Mouse (Mus musculus) heart, embryonic 10.5 days (tissue): Measurements from ENCODE around the gene Notch1. TPM values are rescaled to one million over a fixed set of nuclear protein-coding genes. Genes with fewer than 3 reads are reported as not detected.

Experiments
- DNase-seq: peaks from one replicate; pipeline ENCODE4 v3.0.0-alpha.2; 2017; ENCODE audit warnings: low spot score
- H3K27ac ChIP-seq: fragments of 300-500 bp; sonication (generic); 2 replicates; pipeline ENCODE4 v1.5.1; 2016; ENCODE audit warnings: mild to moderate bottlenecking
- H3K27me3 ChIP-seq: fragments of 300-500 bp; sonication (generic); 2 replicates; pipeline ENCODE4 v1.6.1; 2016; ENCODE audit warnings: mild to moderate bottlenecking; ENCODE audit not compliant: poor library complexity, insufficient read depth, severe bottlenecking
- H3K36me3 ChIP-seq: fragments of 300-500 bp; sonication (generic); 2 replicates; pipeline ENCODE4 v1.6.1; 2016; ENCODE audit warnings: mild to moderate bottlenecking, moderate library complexity
- H3K4me1 ChIP-seq: fragments of 300-500 bp; sonication (generic); 2 replicates; pipeline ENCODE4 v1.6.1; 2016; ENCODE audit warnings: mild to moderate bottlenecking
- H3K4me3 ChIP-seq: fragments of 300-500 bp; sonication (generic); 2 replicates; pipeline ENCODE4 v1.5.1; 2016; ENCODE audit warnings: mild to moderate bottlenecking, moderate library complexity
- H3K9me3 ChIP-seq: fragments of 300-500 bp; sonication (generic); 2 replicates; pipeline ENCODE4 v1.6.1; 2016; ENCODE audit warnings: mild to moderate bottlenecking, moderate library complexity
- WGBS: fragments of 180-500 bp; shearing (Covaris S2); methylation state at CpG from one replicate; pipeline ENCODE4 v1.1.7; 2016; 5-methylcytosine and 5-hydroxymethylcytosine counted together
- polyA plus RNA-seq: library from polyadenylated mRNA; unstranded; fragments of >200 nt; fragmentation: Nextera tagmentation; extraction: Ambion mirVana; gene quantifications from 2 replicates; pipeline ENCODE4 v1.2.1, GENCODE M21; 2016

The Notch1 gene
- polyA plus RNA-seq = 13.2 and 16.6 TPM in 2 replicates

DNA sequence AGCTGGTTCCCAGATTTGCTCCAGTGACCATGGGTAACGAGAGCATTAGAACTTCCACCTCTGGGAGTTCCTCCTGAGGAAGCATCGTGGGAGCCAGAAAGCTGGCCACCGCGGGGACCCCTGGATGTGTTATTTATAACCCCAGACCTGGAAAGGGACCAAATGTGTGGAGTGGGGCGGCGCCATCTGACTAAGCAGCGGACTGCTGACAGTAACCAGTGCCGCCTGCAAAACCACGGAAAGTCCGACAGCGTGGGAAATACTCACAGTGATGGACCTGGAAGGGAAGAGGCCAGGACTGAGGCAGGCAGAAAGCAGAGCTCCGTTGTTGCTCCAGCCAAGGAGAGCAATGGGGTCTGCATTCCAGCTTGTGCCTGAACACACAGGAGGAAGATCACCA is at the start of gene Notch1:
Notch1 (minus strand) TSS at position 389 of the 400 bp plus-strand sequence.
- Histone ChIP-seq H3K36me3 (no peaks in the 10 kb centered on the region), H3K4me1 (peaks cover 40% of the 10 kb centered on the region), H3K9me3 (no peaks in the 10 kb centered on the region), H3K27ac (peak within 1 kb of the TSS; percentile 72), H3K27me3 (no peaks in the 10 kb centered on the region; the same call in 1 of the 2 replicates), H3K4me3 (peak within 1 kb of the TSS; percentile 28; the same call in 1 of the 2 replicates)
- DNase-seq = peak; percentile 86
- WGBS = 20% methylated on average over 12 of the region's 12 CpGs

DNA sequence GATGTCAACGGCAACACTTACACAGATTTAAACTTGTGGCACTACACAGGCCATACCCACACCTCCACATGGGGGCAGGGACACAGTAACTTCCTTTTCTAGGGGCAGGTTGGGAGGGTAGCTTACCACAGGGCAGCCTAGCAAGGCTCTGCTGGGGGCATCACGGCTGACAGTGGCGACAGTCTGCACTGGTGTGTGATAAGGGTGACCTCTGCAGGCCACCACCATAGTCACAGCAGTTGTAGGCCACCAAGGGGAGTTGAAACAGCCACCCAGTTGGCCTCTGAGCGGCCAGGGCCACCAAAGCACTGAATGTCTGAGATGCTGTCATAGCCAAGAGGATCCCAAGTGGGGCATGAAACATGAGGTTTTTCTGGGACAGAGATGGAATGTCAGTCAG is 49.8 kb upstream of the Notch1 start:
- Histone ChIP-seq H3K27me3 (0 out of 2 replicates have a peak, but pooled peaks cover 4% of the 10 kb centered on the region), H3K27ac (no peak overlapping the region; the same call in 1 of the 2 replicates), H3K9me3 (no peaks in the 10 kb centered on the region), H3K4me3 (no peak overlapping the region), H3K4me1 (peaks cover 26% of the 10 kb centered on the region), H3K36me3 (no peaks in the 10 kb centered on the region)
- 13% methylated on average over 4 of the region's 4 CpGs for WGBS
- no peak for DNase-seq

DNA sequence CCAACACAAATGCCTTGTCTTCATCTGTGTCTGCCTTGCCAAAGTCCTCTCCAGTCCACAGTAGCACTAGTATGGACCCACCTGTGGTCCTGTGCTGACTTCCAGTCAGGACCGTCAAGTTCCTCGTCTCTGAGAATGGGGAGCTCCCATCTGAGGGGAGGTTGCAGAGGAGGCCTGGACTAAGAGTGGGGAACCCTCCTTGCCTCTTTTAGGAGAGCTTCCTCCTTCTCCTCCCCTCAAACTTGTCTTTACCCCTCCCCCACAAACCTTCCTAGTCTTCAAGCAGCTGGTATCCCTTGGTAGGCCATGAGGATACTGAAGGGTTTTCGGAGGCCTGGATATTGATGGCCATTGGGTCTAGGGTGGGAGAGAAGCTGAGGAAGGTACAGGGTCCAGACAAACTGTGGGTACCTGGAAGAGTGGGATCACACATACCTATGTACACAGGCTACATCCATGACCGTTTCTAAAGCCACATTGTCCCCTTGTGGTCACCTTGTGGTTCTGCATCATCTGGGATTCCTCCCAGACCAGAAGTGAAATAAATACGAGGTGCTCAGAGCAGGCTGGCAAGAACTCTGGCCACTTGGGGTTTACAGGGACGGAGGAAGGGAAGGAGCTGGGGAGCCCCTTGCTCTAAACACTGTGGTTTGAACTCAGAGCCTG is 45.0 kb upstream of the Notch1 start:
- H3K4me1 ChIP-seq = peaks cover 32% of the 10 kb centered on the region
- no peak overlapping the region for H3K4me3 ChIP-seq
- H3K9me3 ChIP-seq = no peaks in the 10 kb centered on the region
- H3K27ac ChIP-seq = peak overlapping the region; percentile 11; the same call in 1 of the 2 replicates
- DNase-seq = no peak
- no peaks in the 10 kb centered on the region for H3K36me3 ChIP-seq
- 42% methylated on average over 6 of the region's 6 CpGs for WGBS
- 0 out of 2 replicates have a peak, but pooled peaks cover 4% of the 10 kb centered on the region for H3K27me3 ChIP-seq

DNA sequence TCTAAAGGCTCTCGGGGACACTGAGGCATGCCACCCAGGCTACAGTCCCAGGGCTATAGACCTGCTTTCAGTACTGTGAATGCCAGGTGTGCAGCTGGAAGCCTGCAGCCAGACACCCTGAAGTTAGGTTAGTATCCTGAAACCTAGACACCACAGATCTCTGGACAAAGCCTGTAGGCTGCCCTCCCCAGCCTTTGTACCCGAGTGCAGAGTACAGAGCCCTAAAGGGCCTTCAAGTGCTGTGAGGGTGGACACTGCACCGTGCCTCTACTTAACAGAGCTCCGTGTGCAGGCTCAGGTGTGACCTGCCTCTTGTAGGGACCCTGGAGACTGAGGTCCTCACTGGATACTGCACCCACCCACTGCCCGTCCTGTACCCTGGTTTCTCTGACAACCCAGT is 44.0 kb upstream of the Notch1 start:
- no peaks in the 10 kb centered on the region for H3K36me3 ChIP-seq
- H3K27me3 ChIP-seq = 0 out of 2 replicates have a peak, but pooled peaks cover 4% of the 10 kb centered on the region
- 74% methylated on average over 5 of the region's 5 CpGs for WGBS
- H3K9me3 ChIP-seq = no peaks in the 10 kb centered on the region
- H3K4me1 ChIP-seq = peaks cover 33% of the 10 kb centered on the region
- H3K4me3 ChIP-seq = no peak overlapping the region
- peak overlapping the region; percentile 48; the same call in 1 of the 2 replicates for H3K27ac ChIP-seq
- DNase-seq = no peak

DNA sequence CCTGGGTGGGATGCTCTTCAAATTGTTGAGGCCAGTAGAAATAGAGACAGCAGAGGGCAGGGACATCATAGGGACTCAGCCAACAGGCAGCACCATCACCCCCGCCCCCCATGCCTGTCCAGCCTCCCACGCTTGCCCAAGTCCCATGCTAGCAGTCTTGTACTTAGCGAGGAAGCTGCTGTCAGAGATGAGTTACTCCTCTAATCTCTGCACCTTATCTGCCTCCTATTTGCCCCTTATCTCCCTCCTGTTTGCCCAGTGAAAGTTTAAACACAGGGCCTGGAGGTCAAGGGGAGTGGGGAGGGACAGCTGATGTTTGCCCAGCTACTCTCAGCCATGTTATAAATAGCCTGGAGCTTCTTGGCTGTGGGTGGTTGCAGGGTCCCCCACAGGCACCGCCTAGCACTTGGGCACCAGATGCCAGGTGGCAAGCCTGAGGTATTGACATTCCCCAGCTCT is 40.1 kb upstream of the Notch1 start:
- DNase-seq = no peak
- 0 out of 2 replicates have a peak overlapping the region, but pooled peaks have one; percentile 23 for H3K4me3 ChIP-seq
- peaks cover 43% of the 10 kb centered on the region for H3K4me1 ChIP-seq
- H3K27ac ChIP-seq = peak overlapping the region; percentile 62
- WGBS = 20% methylated on average over 4 of the region's 4 CpGs
- H3K36me3 ChIP-seq = no peaks in the 10 kb centered on the region
- no peaks in the 10 kb centered on the region for H3K9me3 ChIP-seq
- peaks cover 15% of the 10 kb centered on the region; the same call in 1 of the 2 replicates for H3K27me3 ChIP-seq

DNA sequence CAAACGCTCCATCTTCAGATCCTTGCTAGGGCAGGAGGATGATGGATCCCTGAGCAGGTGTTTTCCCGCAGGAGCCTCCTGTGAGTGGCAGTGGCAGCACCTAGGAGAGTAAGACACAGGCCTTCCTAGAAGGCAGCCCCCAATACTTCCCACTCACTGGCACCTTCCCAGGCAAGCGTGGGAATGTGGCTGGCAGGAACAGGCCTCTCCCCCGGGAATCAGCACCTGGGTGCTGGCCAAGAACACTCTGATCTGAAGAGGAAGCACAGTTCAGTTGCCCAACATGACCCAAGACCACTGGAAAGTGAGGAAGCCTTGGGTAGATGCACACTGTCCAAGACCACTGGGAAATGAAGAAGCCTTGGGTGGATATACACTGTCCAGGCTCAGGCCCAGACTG is 38.6 kb upstream of the Notch1 start:
- WGBS = 82% methylated on average over 4 of the region's 4 CpGs
- no peak for DNase-seq
- H3K9me3 ChIP-seq = no peaks in the 10 kb centered on the region
- peaks cover 18% of the 10 kb centered on the region; the same call in 1 of the 2 replicates for H3K27me3 ChIP-seq
- peaks cover 41% of the 10 kb centered on the region for H3K4me1 ChIP-seq
- 0 out of 2 replicates have a peak overlapping the region, but pooled peaks have one; percentile 32 for H3K27ac ChIP-seq
- H3K36me3 ChIP-seq = no peaks in the 10 kb centered on the region
- H3K4me3 ChIP-seq = no peak overlapping the region

DNA sequence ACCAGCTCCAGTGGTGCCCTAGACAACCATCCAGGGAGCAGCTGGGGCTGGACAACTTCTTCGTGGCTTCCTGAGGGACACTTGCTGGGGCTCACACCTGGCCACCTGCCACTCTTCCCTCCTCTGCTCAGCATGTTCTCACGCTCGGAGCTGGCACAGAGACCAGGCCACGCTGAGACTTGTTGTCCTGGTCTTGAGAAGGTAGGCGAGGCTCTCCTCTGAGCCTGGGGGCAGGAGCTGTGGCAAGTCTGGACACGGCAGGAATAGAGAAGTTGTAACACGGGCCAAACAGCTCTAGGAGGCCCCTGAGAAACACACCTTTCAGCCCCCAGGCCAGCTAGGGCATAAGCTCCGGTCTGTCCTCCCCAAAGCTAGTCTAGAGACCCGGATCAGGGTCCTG is 37.4 kb upstream of the Notch1 start:
- H3K27me3 ChIP-seq = peaks cover 18% of the 10 kb centered on the region; the same call in 1 of the 2 replicates
- H3K4me3 ChIP-seq = no peak overlapping the region
- no peak overlapping the region for H3K27ac ChIP-seq
- peaks cover 47% of the 10 kb centered on the region for H3K4me1 ChIP-seq
- no peaks in the 10 kb centered on the region for H3K36me3 ChIP-seq
- WGBS = 76% methylated on average over 9 of the region's 9 CpGs
- DNase-seq = no peak
- no peaks in the 10 kb centered on the region for H3K9me3 ChIP-seq

DNA sequence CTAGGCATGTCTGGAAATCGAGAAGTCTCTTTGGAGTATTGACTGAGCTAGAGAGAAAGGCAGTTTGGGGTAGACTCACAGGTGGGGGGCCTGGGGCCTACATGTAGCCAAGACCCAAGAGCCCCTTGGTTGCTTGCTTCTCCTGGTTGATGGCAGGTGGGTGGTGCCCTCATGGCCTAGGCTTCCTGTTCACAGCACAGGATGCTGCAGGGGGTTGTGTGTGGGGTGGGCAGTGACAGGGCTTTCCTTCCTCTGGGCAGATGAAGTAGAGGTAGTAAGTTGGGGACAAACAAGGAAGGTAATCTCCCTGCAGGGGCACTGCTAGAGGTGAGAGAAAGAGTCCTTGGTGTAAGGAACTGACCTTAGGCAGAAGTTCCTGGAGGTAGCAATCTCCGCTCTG is 35.6 kb upstream of the Notch1 start:
- Histone ChIP-seq H3K4me1 (peaks cover 51% of the 10 kb centered on the region), H3K27ac (no peak overlapping the region), H3K27me3 (peaks cover 18% of the 10 kb centered on the region), H3K36me3 (no peaks in the 10 kb centered on the region), H3K9me3 (no peaks in the 10 kb centered on the region), H3K4me3 (no peak overlapping the region)
- DNase-seq = no peak
- 93% methylated on average over 2 of the region's 2 CpGs for WGBS

DNA sequence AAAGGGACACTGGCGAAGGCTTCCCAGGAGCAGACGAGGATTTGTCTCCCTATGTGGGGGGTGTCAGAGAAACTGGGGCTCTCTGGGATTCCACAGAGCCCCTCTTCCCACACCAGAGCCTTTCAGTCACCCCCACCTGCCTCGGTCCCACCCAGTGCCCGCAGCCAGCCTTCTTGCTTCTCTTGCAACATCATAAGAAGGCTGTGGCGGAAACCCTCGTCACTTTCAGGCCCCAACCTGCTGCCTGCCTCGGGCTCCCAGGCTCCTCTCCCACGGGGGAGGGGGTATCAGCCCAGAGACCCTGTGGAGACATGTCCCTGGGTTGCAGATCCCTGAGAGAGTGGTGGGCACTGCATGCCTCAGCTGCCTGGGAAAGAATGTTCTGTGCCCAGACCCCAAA is 35.0 kb upstream of the Notch1 start:
- Histone ChIP-seq H3K27me3 (peaks cover 18% of the 10 kb centered on the region), H3K9me3 (no peaks in the 10 kb centered on the region), H3K36me3 (no peaks in the 10 kb centered on the region), H3K4me3 (no peak overlapping the region), H3K27ac (peak overlapping the region; percentile 56; the same call in 1 of the 2 replicates), H3K4me1 (peaks cover 47% of the 10 kb centered on the region)
- WGBS = 76% methylated on average over 8 of the region's 8 CpGs
- DNase-seq = no peak

DNA sequence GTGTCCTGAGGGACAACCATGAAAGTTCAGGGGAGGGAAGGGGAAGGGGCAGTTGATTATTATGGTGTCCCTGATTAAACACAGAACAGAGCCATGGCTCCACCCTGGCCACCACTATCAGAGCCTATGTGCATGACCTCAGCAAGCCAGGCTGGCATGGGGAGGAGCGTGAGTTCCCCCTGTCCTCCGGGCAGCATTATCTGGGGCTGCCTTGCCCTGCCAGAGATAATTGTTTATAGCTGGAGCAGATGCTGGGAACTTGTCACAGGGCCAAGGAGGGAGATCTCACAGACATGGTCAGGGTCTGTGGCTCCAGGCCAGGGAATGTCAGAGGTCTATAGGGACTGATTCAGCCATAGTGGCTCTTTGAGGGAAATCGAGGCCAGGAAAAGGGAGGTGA is 34.3 kb upstream of the Notch1 start:
- peaks cover 40% of the 10 kb centered on the region for H3K4me1 ChIP-seq
- H3K27ac ChIP-seq = no peak overlapping the region
- no peaks in the 10 kb centered on the region for H3K36me3 ChIP-seq
- H3K9me3 ChIP-seq = no peaks in the 10 kb centered on the region
- DNase-seq = no peak
- peaks cover 18% of the 10 kb centered on the region for H3K27me3 ChIP-seq
- no peak overlapping the region for H3K4me3 ChIP-seq
- WGBS = 47% methylated on average over 3 of the region's 3 CpGs

DNA sequence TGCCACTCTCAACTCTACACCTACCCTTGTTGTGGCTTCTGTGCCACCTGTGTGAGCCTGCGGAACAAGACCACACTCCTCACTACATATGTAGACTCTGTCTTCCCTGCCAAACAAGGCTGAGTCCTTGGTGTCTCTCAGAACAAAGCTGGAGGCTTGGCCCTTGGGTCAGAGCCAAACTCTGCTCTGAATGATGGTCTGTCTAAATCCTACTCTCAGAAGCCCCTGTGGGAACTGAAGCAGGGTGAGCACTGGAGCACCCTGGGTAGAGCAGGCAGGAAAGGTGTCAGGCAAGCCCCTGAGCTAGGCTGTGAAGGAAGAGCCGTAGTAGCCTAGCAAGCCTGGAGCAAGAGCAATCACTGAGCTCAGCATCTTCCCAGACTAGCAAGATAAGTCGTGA is 33.7 kb upstream of the Notch1 start:
- peak overlapping the region; percentile 31; the same call in 1 of the 2 replicates for H3K27ac ChIP-seq
- H3K4me1 ChIP-seq = peaks cover 40% of the 10 kb centered on the region
- 50% methylated on average over 3 of the region's 3 CpGs for WGBS
- peaks cover 18% of the 10 kb centered on the region for H3K27me3 ChIP-seq
- H3K9me3 ChIP-seq = no peaks in the 10 kb centered on the region
- no peak for DNase-seq
- no peak overlapping the region for H3K4me3 ChIP-seq
- no peaks in the 10 kb centered on the region for H3K36me3 ChIP-seq

DNA sequence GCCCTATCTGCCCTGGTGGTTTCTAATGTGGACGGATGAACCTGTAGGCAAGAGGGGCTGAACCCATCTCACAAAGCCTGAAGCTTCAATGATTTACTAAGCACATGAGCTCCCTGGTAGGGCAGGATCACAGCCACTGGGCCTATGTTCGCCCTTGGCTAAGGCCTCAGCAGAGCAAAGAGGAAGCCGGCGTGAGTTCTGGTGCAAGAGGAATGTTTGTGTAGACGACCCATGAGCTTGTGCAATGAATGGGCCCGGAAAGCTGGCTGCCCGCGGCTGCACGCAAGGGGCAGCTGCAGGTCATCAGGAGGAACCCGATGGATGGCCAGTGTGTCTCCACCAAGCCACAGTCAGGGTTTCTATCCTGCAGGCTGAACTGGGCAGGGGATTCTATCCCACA is 33.3 kb upstream of the Notch1 start:
- H3K4me1 ChIP-seq = peaks cover 37% of the 10 kb centered on the region
- DNase-seq = no peak
- H3K4me3 ChIP-seq = no peak overlapping the region
- no peaks in the 10 kb centered on the region for H3K36me3 ChIP-seq
- WGBS = 64% methylated on average over 10 of the region's 10 CpGs
- H3K27ac ChIP-seq = 0 out of 2 replicates have a peak overlapping the region, but pooled peaks have one; percentile 31
- H3K27me3 ChIP-seq = peaks cover 15% of the 10 kb centered on the region
- no peaks in the 10 kb centered on the region for H3K9me3 ChIP-seq

DNA sequence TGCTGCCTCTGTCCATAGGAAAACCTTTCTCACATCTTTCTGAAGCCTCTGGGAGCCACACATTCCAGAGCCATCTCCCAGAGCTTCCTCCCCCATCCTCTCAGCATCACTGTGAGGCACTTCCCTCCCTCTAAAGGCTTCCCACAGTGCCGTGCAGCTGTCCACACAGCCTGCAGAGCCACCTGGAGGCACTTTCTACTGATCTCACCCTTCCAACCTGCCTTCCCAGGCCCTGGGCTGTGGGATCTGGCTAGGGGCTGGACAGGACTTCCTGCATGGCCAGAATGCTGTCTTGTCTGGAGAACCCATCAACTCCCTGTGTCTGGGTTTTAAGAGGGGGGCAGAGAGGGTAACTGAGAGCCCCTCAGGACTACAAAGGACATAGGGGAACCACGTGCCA is 31.0 kb upstream of the Notch1 start:
- Histone ChIP-seq H3K27me3 (peaks cover 5% of the 10 kb centered on the region), H3K4me3 (no peak overlapping the region), H3K36me3 (no peaks in the 10 kb centered on the region), H3K27ac (0 out of 2 replicates have a peak overlapping the region, but pooled peaks have one; percentile 10), H3K4me1 (peaks cover 51% of the 10 kb centered on the region), H3K9me3 (no peaks in the 10 kb centered on the region)
- DNase-seq = no peak
- WGBS = 30% methylated on average over 2 of the region's 2 CpGs
